Mouse (Mus musculus) lung, adult 2 months (tissue): ENCODE data around the gene Rab5b.

ENCODE experiments used
- CTCF ChIP-seq: fragments of 200-500 bp; IDR thresholded peaks from 2 replicates; pipeline ENCODE4 v1.5.1; 2011; ENCODE audit warnings: mild to moderate bottlenecking, low read length, control low read depth; ENCODE audit not compliant: insufficient read depth
- POLR2A ChIP-seq: fragments of 200-500 bp; IDR thresholded peaks from 2 replicates; pipeline ENCODE4 v1.6.1; 2011; ENCODE audit warnings: low read depth, mild to moderate bottlenecking, control low read depth, low read length, borderline replicate concordance; ENCODE audit errors: extremely low read depth

GRCm38 (mm10) chr10:128695992-128696807 lies at the start of gene Rab5b:
- TF ChIP-seq POLR2A: peak; percentile 95
- TF ChIP-seq CTCF: no peak
